In genomic region chr6:124930231-124930630, GRCm38 (mm10) we compare ENCODE assay signal across 7 mouse cellular contexts. TPM values are rescaled to one million over a fixed set of nuclear protein-coding genes. Genes with fewer than 3 reads are reported as not detected.
DNase-seq lines count a peak whose midpoint lies in the region; ATAC-seq and TF ChIP-seq lines count a peak whose summit lies in the region.

No protein-coding gene starts in this region.

- TF ChIP-seq POLR2A in CH12.LX (IDR thresholded peaks at IDR 0.05; ENCODE audit: low read depth, low read length): no peak
- TF ChIP-seq POLR2A in myocyte (IDR thresholded peaks at IDR 0.05; ENCODE audit: insufficient read length, low read depth): no peak

- no peak for TF ChIP-seq RAD21 in CH12.LX (IDR thresholded peaks at IDR 0.05; ENCODE audit: low read depth, low read length)

- H3ac ChIP-seq in C2C12 (ENCODE audit: control insufficient read depth, insufficient read length, low read depth): peak overlapping the region; percentile 28
- H3ac ChIP-seq in myocyte (ENCODE audit: control insufficient read depth, insufficient read length): no peak overlapping the region

- H3K9me3 ChIP-seq in CH12.LX (replicated peaks; ENCODE audit: low read length): peaks cover 2% of the 10 kb centered on the region
- H3K9me3 ChIP-seq in forebrain, embryonic 16.5 days (ENCODE audit: control insufficient read depth, low read length): no peaks in the 10 kb centered on the region
- no peaks in the 10 kb centered on the region for H3K9me3 ChIP-seq in limb, embryonic 12.5 days

- dilution Hi-C loops in CH12.LX (cut with MboI; ENCODE audit: extremely low pct_ligation_motif_present, extremely low pct_unique_long_range_greater_than_20kb, low sequenced_read_pairs): no loop called here

- peak overlapping the region; percentile 54; the same call in 1 of the 2 replicates for H3K9ac ChIP-seq in CH12.LX (ENCODE audit: insufficient read depth, low read depth)
- peak overlapping the region; percentile 98 for H3K9ac ChIP-seq in forebrain, embryonic 16.5 days (replicated peaks; ENCODE audit: low read depth, low read length)
- no peak overlapping the region for H3K9ac ChIP-seq in limb, embryonic 12.5 days (replicated peaks)

- WGBS in forebrain, embryonic 16.5 days: 45% methylated on average over 1 of the region's 1 CpGs
- 48% methylated on average over 1 of the region's 1 CpGs for WGBS in limb, embryonic 12.5 days

- no peak overlapping the region for H3K27ac ChIP-seq in CH12.LX (ENCODE audit: insufficient read depth, low read depth)
- peak overlapping the region; percentile 96 for H3K27ac ChIP-seq in forebrain, embryonic 16.5 days (ENCODE audit: low read length)
- peak overlapping the region; percentile 92 for H3K27ac ChIP-seq in limb, embryonic 12.5 days

- H3K4me2 ChIP-seq in CH12.LX (ENCODE audit: insufficient read depth, low read depth, poor library complexity, severe bottlenecking) (peak overlapping the region; percentile 83), myocyte (ENCODE audit: low read depth) (peak overlapping the region; percentile 96)
- peak overlapping the region; percentile 47 for H3K4me2 ChIP-seq in forebrain, embryonic 16.5 days (ENCODE audit: low read length)
- H3K4me2 ChIP-seq in limb, embryonic 12.5 days: peak overlapping the region; percentile 90

- in situ Hi-C loops in CH12.LX (cut with MboI; ENCODE audit: low pct_ligation_motif_present, low pct_unique_long_range_greater_than_20kb, low sequenced_read_pairs): loop anchor here (10.0 kb wide), 1 partner anchor 85 kb away; the partner anchor contains the start of gene Gnb3

- H3K4me1 ChIP-seq in CH12.LX (ENCODE audit: control insufficient read depth in 1 of 2, insufficient read depth in 2 of 2): peaks cover 5 to 18% of the 10 kb centered on the region in 2 experiments
- H3K4me1 ChIP-seq in forebrain, embryonic 16.5 days (replicated peaks; ENCODE audit: control insufficient read depth, insufficient read depth, low read length): peaks cover 20% of the 10 kb centered on the region
- H3K4me1 ChIP-seq in limb, embryonic 12.5 days (replicated peaks): peaks cover 32% of the 10 kb centered on the region

- TF ChIP-seq CTCF in C2C12 (IDR thresholded peaks at IDR 0.05; ENCODE audit: control insufficient read depth, insufficient read depth, insufficient read length) (no peak), CH12.LX (conservative IDR thresholded peaks at IDR 0.05 in 1 of 2, IDR thresholded peaks at IDR 0.05 in 1 of 2; ENCODE audit: low read depth in 2 of 2, low read length in 2 of 2) (no peak)

- no peaks in the 10 kb centered on the region for H3K27me3 ChIP-seq in C2C12 (ENCODE audit: control insufficient read depth, insufficient read depth, insufficient read length)
- H3K27me3 ChIP-seq in CH12.LX (replicated peaks): no peaks in the 10 kb centered on the region
- no peaks in the 10 kb centered on the region for H3K27me3 ChIP-seq in forebrain, embryonic 16.5 days (replicated peaks; ENCODE audit: control insufficient read depth, insufficient read depth, low read length)
- no peaks in the 10 kb centered on the region for H3K27me3 ChIP-seq in limb, embryonic 12.5 days
- H3K27me3 ChIP-seq in myocyte (ENCODE audit: control insufficient read depth, insufficient read depth, insufficient read length): no peaks in the 10 kb centered on the region

- TF ChIP-seq EP300 in CH12.LX (IDR thresholded peaks at IDR 0.05; ENCODE audit: low read length): no peak

- no peak for ATAC-seq in forebrain, embryonic 16.5 days
- ATAC-seq in limb, embryonic 12.5 days (ENCODE audit: insufficient number of reproducible peaks, insufficient read depth, low FRiP score, low TSS enrichment, low read depth): no peak
- no peak for ATAC-seq in granulocyte monocyte progenitor cell, adult 5-6 weeks (replicated peaks; ENCODE audit: poor library complexity, severe bottlenecking)

- DNase-seq in CH12.LX (ENCODE audit: extremely low read depth): no peak
- DNase-seq in left cerebral cortex, postnatal 10 days (ENCODE audit: extremely low spot score in 1 of 2, low spot score in 2 of 2): no peak

- peaks cover 29% of the 10 kb centered on the region for H3K36me3 ChIP-seq in C2C12 (ENCODE audit: control insufficient read depth, insufficient read depth)
- H3K36me3 ChIP-seq in CH12.LX (replicated peaks in 1 of 2; ENCODE audit: control insufficient read depth in 1 of 2, insufficient read depth in 1 of 2, low read length in 1 of 2): peaks cover 21 to 27% of the 10 kb centered on the region in 2 experiments
- H3K36me3 ChIP-seq in forebrain, embryonic 16.5 days (ENCODE audit: control insufficient read depth, insufficient read depth): peaks cover 16% of the 10 kb centered on the region
- peaks cover 27% of the 10 kb centered on the region for H3K36me3 ChIP-seq in limb, embryonic 12.5 days
- peaks cover 10% of the 10 kb centered on the region for H3K36me3 ChIP-seq in myocyte (ENCODE audit: control insufficient read depth, insufficient read depth)

- H3K79me2 ChIP-seq in C2C12 (ENCODE audit: control insufficient read depth, insufficient read depth): peaks cover 40% of the 10 kb centered on the region
- H3K79me2 ChIP-seq in CH12.LX (replicated peaks; ENCODE audit: control insufficient read depth, extremely low read depth, insufficient read depth, poor library complexity, severe bottlenecking): peaks cover 14% of the 10 kb centered on the region
- peaks cover 27% of the 10 kb centered on the region for H3K79me2 ChIP-seq in myocyte (ENCODE audit: control insufficient read depth, insufficient read depth)

- H3K79me3 ChIP-seq in C2C12 (ENCODE audit: low read depth): peaks cover 23% of the 10 kb centered on the region

- H3K4me3 ChIP-seq in C2C12 (ENCODE audit: insufficient read depth, poor library complexity, severe bottlenecking): peak overlapping the region; percentile 16
- H3K4me3 ChIP-seq in CH12.LX (replicated peaks in 1 of 3; ENCODE audit: low read depth in 2 of 3, low read length in 2 of 3, poor library complexity in 1 of 3): peak overlapping the region; percentile 22 to 95 (median 43)
- peak overlapping the region; percentile 90 for H3K4me3 ChIP-seq in forebrain, embryonic 16.5 days (replicated peaks; ENCODE audit: low read length)
- peak overlapping the region; percentile 93 for H3K4me3 ChIP-seq in limb, embryonic 12.5 days (replicated peaks)
- peak overlapping the region; percentile 76 for H3K4me3 ChIP-seq in myocyte

- intact Hi-C loops in left cerebral cortex, postnatal 10 days (cut with DNase I): loop anchor here (10.0 kb wide), 1 partner anchor 155 kb away; no protein-coding TSS in a partner anchor

RNA-seq across cellular contexts. Expression of gene Mlf2, which starts 1.0 kb away (rescaled TPM):
- polyA plus RNA-seq in C2C12 (2012; fragmentation: generic; extraction: Trizol): 547 TPM
- 116 and 129 TPM in 2 replicates for total RNA-seq in CH12.LX (2012; rRNA removed)
- 109 and 124 TPM in 2 replicates for total RNA-seq in CH12.LX (2014; rRNA removed)
- 203 and 210 TPM in 2 replicates for polyA plus RNA-seq in CH12.LX (2012; ENCODE audit: insufficient read length, low read depth)
- 459 and 463 TPM in 2 replicates for polyA plus RNA-seq in forebrain, embryonic 16.5 days (2015; fragmentation: Nextera tagmentation; extraction: Ambion mirVana)
- 401 and 407 TPM in 2 replicates for polyA plus RNA-seq in limb, embryonic 12.5 days (2016; fragmentation: Nextera tagmentation; extraction: Ambion mirVana)
- polyA plus RNA-seq in myocyte (2012; fragmentation: generic; extraction: Trizol): 384 TPM
- total RNA-seq in granulocyte monocyte progenitor cell, adult 5-6 weeks (2014; fragmentation: Nextera tagmentation): 82.4 and 102 TPM in 2 replicates
- 49.5 and 79.7 TPM in 2 replicates for total RNA-seq in granulocyte monocyte progenitor cell, adult 5-6 weeks (2017)
- total RNA-seq in left cerebral cortex, postnatal 10 days (2021): 100 to 1,000 TPM; 597 to 610 TPM

RNA-seq across cellular contexts. Expression of gene Ptms, which starts 10.3 kb away (rescaled TPM):
- polyA plus RNA-seq in C2C12 (2012; fragmentation: generic; extraction: Trizol) (1,903 TPM), CH12.LX (2012; ENCODE audit: insufficient read length, low read depth) (96.6 and 99.6 TPM in 2 replicates), myocyte (2012; fragmentation: generic; extraction: Trizol) (1,462 TPM)
- total RNA-seq in CH12.LX (2012; rRNA removed) (11.0 and 12.8 TPM in 2 replicates), CH12.LX (2014; rRNA removed) (7.0 and 8.1 TPM in 2 replicates)
- 666 and 701 TPM in 2 replicates for polyA plus RNA-seq in forebrain, embryonic 16.5 days (2015; fragmentation: Nextera tagmentation; extraction: Ambion mirVana)
- polyA plus RNA-seq in limb, embryonic 12.5 days (2016; fragmentation: Nextera tagmentation; extraction: Ambion mirVana): 325 and 346 TPM in 2 replicates
- total RNA-seq in granulocyte monocyte progenitor cell, adult 5-6 weeks (2014; fragmentation: Nextera tagmentation): 16.1 and 21.9 TPM in 2 replicates
- total RNA-seq in granulocyte monocyte progenitor cell, adult 5-6 weeks (2017): 18.5 and 33.0 TPM in 2 replicates
- total RNA-seq in left cerebral cortex, postnatal 10 days (2021): 1,000 to 10,000 TPM; 1,368 to 1,394 TPM

RNA-seq across cellular contexts. Expression of gene Lag3, which starts 18.7 kb away (rescaled TPM):
- 0.44 TPM for polyA plus RNA-seq in C2C12 (2012; fragmentation: generic; extraction: Trizol)
- total RNA-seq in CH12.LX (2012; rRNA removed): 1.2 and 1.9 TPM in 2 replicates
- 0.32 and 0.52 TPM in 2 replicates for total RNA-seq in CH12.LX (2014; rRNA removed)
- polyA plus RNA-seq in CH12.LX (2012; ENCODE audit: insufficient read length, low read depth): 1.5 and 2.0 TPM in 2 replicates
- 1.7 and 2.9 TPM in 2 replicates for polyA plus RNA-seq in forebrain, embryonic 16.5 days (2015; fragmentation: Nextera tagmentation; extraction: Ambion mirVana)
- polyA plus RNA-seq in limb, embryonic 12.5 days (2016; fragmentation: Nextera tagmentation; extraction: Ambion mirVana): 2.2 TPM in 2 replicates
- 0.41 TPM for polyA plus RNA-seq in myocyte (2012; fragmentation: generic; extraction: Trizol)
- 1.4 and 3.8 TPM in 2 replicates for total RNA-seq in granulocyte monocyte progenitor cell, adult 5-6 weeks (2014; fragmentation: Nextera tagmentation)
- total RNA-seq in granulocyte monocyte progenitor cell, adult 5-6 weeks (2017): 1.4 and 9.6 TPM in 2 replicates
- total RNA-seq in left cerebral cortex, postnatal 10 days (2021): 1 to 10 TPM; 1.4 to 1.5 TPM

RNA-seq across cellular contexts. Expression of gene Cops7a, which starts 35.1 kb away (rescaled TPM):
- polyA plus RNA-seq in C2C12 (2012; fragmentation: generic; extraction: Trizol) (165 TPM), CH12.LX (2012; ENCODE audit: insufficient read length, low read depth) (98.6 and 114 TPM in 2 replicates), myocyte (2012; fragmentation: generic; extraction: Trizol) (142 TPM)
- total RNA-seq in CH12.LX (2012; rRNA removed) (85.6 and 104 TPM in 2 replicates), CH12.LX (2014; rRNA removed) (62.8 and 73.2 TPM in 2 replicates)
- 94.4 and 96.7 TPM in 2 replicates for polyA plus RNA-seq in forebrain, embryonic 16.5 days (2015; fragmentation: Nextera tagmentation; extraction: Ambion mirVana)
- polyA plus RNA-seq in limb, embryonic 12.5 days (2016; fragmentation: Nextera tagmentation; extraction: Ambion mirVana): 114 and 124 TPM in 2 replicates
- total RNA-seq in granulocyte monocyte progenitor cell, adult 5-6 weeks (2014; fragmentation: Nextera tagmentation): 96.6 and 112 TPM in 2 replicates
- total RNA-seq in granulocyte monocyte progenitor cell, adult 5-6 weeks (2017): 48.8 and 52.0 TPM in 2 replicates
- total RNA-seq in left cerebral cortex, postnatal 10 days (2021): 100 to 1,000 TPM; 115 to 116 TPM

RNA-seq across cellular contexts. Expression of gene Cd4, which starts 42.2 kb away (rescaled TPM):
- polyA plus RNA-seq in C2C12 (2012; fragmentation: generic; extraction: Trizol) (not detected), CH12.LX (2012; ENCODE audit: insufficient read length, low read depth) (1.1 and 1.6 TPM in 2 replicates), myocyte (2012; fragmentation: generic; extraction: Trizol) (not detected)
- total RNA-seq in CH12.LX (2012; rRNA removed) (0.29 and 0.34 TPM in 2 replicates), CH12.LX (2014; rRNA removed) (0.26 and 0.27 TPM in 2 replicates)
- polyA plus RNA-seq in forebrain, embryonic 16.5 days (2015; fragmentation: Nextera tagmentation; extraction: Ambion mirVana): 0.06 and 0.30 TPM in 2 replicates
- 0.15 TPM in 1 of 2 replicates, not detected in the other for polyA plus RNA-seq in limb, embryonic 12.5 days (2016; fragmentation: Nextera tagmentation; extraction: Ambion mirVana)
- total RNA-seq in granulocyte monocyte progenitor cell, adult 5-6 weeks (2014; fragmentation: Nextera tagmentation): 0.90 TPM in 1 of 2 replicates, not detected in the other
- 0.41 and 0.60 TPM in 2 replicates for total RNA-seq in granulocyte monocyte progenitor cell, adult 5-6 weeks (2017)
- total RNA-seq in left cerebral cortex, postnatal 10 days (2021): 1 to 10 TPM; 1.2 to 3.7 TPM

Comparison
In these comparisons a context has a peak if more than half of its experiments do, and no peak if none do; other contexts are left out.
1. H3K4me3 ChIP-seq: peak in every context shown above with its lines; median percentile 93 in limb, embryonic 12.5 days; 90 in forebrain, embryonic 16.5 days; 76 in myocyte; 43 in CH12.LX; 16 in C2C12.